Mouse (Mus musculus) bone marrow macrophage, adult 2 months (primary cell): Measurements from ENCODE around the gene Bckdk.
"Not testable (repeated sequence)": the region's sequence is repeated elsewhere in the genome, so short reads cannot be mapped to it uniquely, and the experiment has no call there.

ENCODE experiments used
- CTCF ChIP-seq: IDR thresholded peaks from 2 replicates; pipeline ENCODE4 v1.5.1; 2012; ENCODE audit warnings: low read depth, mild to moderate bottlenecking, low read length, moderate library complexity
- POLR2A ChIP-seq: IDR thresholded peaks from 2 replicates; pipeline ENCODE4 v1.6.1; 2012; ENCODE audit warnings: mild to moderate bottlenecking, low read depth, low read length, borderline replicate concordance

- TF ChIP-seq CTCF, POLR2A: not testable (repeated sequence)
Measured at GRCm38 (mm10) chr7:127942097-127942496, 38.2 kb downstream of the Bckdk start.
